Mouse (Mus musculus) lung, adult 18-20 months (tissue): Measurements from ENCODE around the gene Pitpnb.

Experiments used
- DNase-seq, 2 experiments: peaks; one replicate each; pipeline ENCODE4 v3.0.0; 2022; ENCODE audit warnings: mixed read lengths in 2 of 2

Gene Pitpnb

GRCm38 (mm10) chr5:111422058-111422800 lies 91.7 kb downstream of the Pitpnb start:
- no peak for DNase-seq

GRCm38 (mm10) chr5:111423011-111423410 lies 92.4 kb downstream of the Pitpnb start:
- DNase-seq: no peak

GRCm38 (mm10) chr5:111423616-111424015 lies 93.1 kb downstream of the Pitpnb start:
- DNase-seq: no peak

- no peak for DNase-seq
Observed at GRCm38 (mm10) chr5:111425813-111426212, 95.2 kb downstream of the Pitpnb start.

- no peak for DNase-seq
Observed at GRCm38 (mm10) chr5:111426249-111426648, 95.7 kb downstream of the Pitpnb start.

- DNase-seq: no peak
Observed at GRCm38 (mm10) chr5:111428882-111429281, 98.3 kb downstream of the Pitpnb start.

- DNase-seq: no peak
Observed at GRCm38 (mm10) chr5:111429726-111430125, 99.2 kb downstream of the Pitpnb start.

GRCm38 (mm10) chr5:111431007-111431730 lies 100.6 kb downstream of the Pitpnb start:
- no peak for DNase-seq

GRCm38 (mm10) chr5:111432842-111433241 lies 102.3 kb downstream of the Pitpnb start:
- DNase-seq: no peak

- no peak for DNase-seq
Observed at GRCm38 (mm10) chr5:111434342-111434842, 103.8 kb downstream of the Pitpnb start.

GRCm38 (mm10) chr5:111436260-111436659 lies 105.7 kb downstream of the Pitpnb start:
- DNase-seq: no peak

GRCm38 (mm10) chr5:111437205-111437604 lies 106.6 kb downstream of the Pitpnb start:
- DNase-seq: no peak
